Mouse (Mus musculus): ENCODE measurements around the gene Get4.

Get4 gene

GRCm38 (mm10) chr5:139252081-139252909, at the start of gene Get4:
Gene Get4, plus strand, starts transcription at chr5:139252324.
- in situ Hi-C loops (cut with MboI, MseI) = no loop called here

- in situ Hi-C loops (cut with MboI, MseI) = no loop called here
Measured at GRCm38 (mm10) chr5:139203312-139203711, 48.8 kb upstream of the Get4 start.

- in situ Hi-C loops (cut with MboI, MseI) = loop anchor here (5.0 kb wide), 1 partner anchor 41 kb away; no protein-coding TSS in a partner anchor
Measured at GRCm38 (mm10) chr5:139206081-139206480, 46.0 kb upstream of the Get4 start.

- in situ Hi-C loops (cut with MboI, MseI) = loop anchor here (5.0 kb wide), 1 partner anchor 41 kb away; no protein-coding TSS in a partner anchor
Measured at GRCm38 (mm10) chr5:139206525-139206924, 45.6 kb upstream of the Get4 start.

- in situ Hi-C loops (cut with MboI, MseI) = loop anchor here (5.0 kb wide), 1 partner anchor 39 kb away; no protein-coding TSS in a partner anchor
Measured at GRCm38 (mm10) chr5:139208183-139208582, 43.9 kb upstream of the Get4 start.

- in situ Hi-C loops (cut with MboI, MseI) = loop anchor here (5.0 kb wide), 1 partner anchor 38 kb away; no protein-coding TSS in a partner anchor
Measured at GRCm38 (mm10) chr5:139208871-139209684, 43.0 kb upstream of the Get4 start.

- in situ Hi-C loops (cut with MboI, MseI) = loop anchor here (5.0 kb wide), 1 partner anchor 38 kb away; no protein-coding TSS in a partner anchor
Measured at GRCm38 (mm10) chr5:139209685-139210026, 42.5 kb upstream of the Get4 start.

GRCm38 (mm10) chr5:139211737-139212385, 40.3 kb upstream of the Get4 start:
- in situ Hi-C loops (cut with MboI, MseI) = no loop called here

GRCm38 (mm10) chr5:139214298-139214697, 37.8 kb upstream of the Get4 start:
- in situ Hi-C loops (cut with MboI, MseI) = no loop called here

- in situ Hi-C loops (cut with MboI, MseI) = no loop called here
Measured at GRCm38 (mm10) chr5:139215184-139215583, 36.9 kb upstream of the Get4 start.

GRCm38 (mm10) chr5:139216121-139216520, 36.0 kb upstream of the Get4 start:
- in situ Hi-C loops (cut with MboI, MseI) = no loop called here

GRCm38 (mm10) chr5:139216774-139217173, 35.4 kb upstream of the Get4 start:
- in situ Hi-C loops (cut with MboI, MseI) = no loop called here

GRCm38 (mm10) chr5:139220006-139220515, 32.1 kb upstream of the Get4 start:
- in situ Hi-C loops (cut with MboI, MseI) = no loop called here

GRCm38 (mm10) chr5:139220610-139221009, 31.5 kb upstream of the Get4 start:
- in situ Hi-C loops (cut with MboI, MseI) = no loop called here

GRCm38 (mm10) chr5:139223331-139223730, 28.8 kb upstream of the Get4 start:
- in situ Hi-C loops (cut with MboI, MseI) = no loop called here

- in situ Hi-C loops (cut with MboI, MseI) = no loop called here
Measured at GRCm38 (mm10) chr5:139227236-139227635, 24.9 kb upstream of the Get4 start.

- in situ Hi-C loops (cut with MboI, MseI) = no loop called here
Measured at GRCm38 (mm10) chr5:139227645-139228044, 24.5 kb upstream of the Get4 start.

- in situ Hi-C loops (cut with MboI, MseI) = no loop called here
Measured at GRCm38 (mm10) chr5:139228318-139228717, 23.8 kb upstream of the Get4 start.

- in situ Hi-C loops (cut with MboI, MseI) = no loop called here
Measured at GRCm38 (mm10) chr5:139229716-139230115, 22.4 kb upstream of the Get4 start.

GRCm38 (mm10) chr5:139232083-139232482, 20.0 kb upstream of the Get4 start:
- in situ Hi-C loops (cut with MboI, MseI) = no loop called here

- in situ Hi-C loops (cut with MboI, MseI) = no loop called here
Measured at GRCm38 (mm10) chr5:139234423-139234822, 17.7 kb upstream of the Get4 start.

- in situ Hi-C loops (cut with MboI, MseI) = no loop called here
Measured at GRCm38 (mm10) chr5:139237436-139237835, 14.7 kb upstream of the Get4 start.
